Mouse (Mus musculus): ENCODE data around the gene Clcn1.

GRCm38 (mm10) chr6:42318293-42318692, 31.8 kb downstream of the Clcn1 start:
- TF ChIP-seq POLR2A (IDR thresholded peaks at IDR 0.05; ENCODE audit: insufficient read depth, low read depth, low read length) (no peak), CTCF (IDR thresholded peaks at IDR 0.05) (no peak), EP300 (IDR thresholded peaks at IDR 0.05; ENCODE audit: insufficient read depth, low read depth, low read length) (no peak)
